Mouse (Mus musculus): ENCODE measurements around the gene Clcn7. TPM values are rescaled to one million over a fixed set of nuclear protein-coding genes. Genes with fewer than 3 reads are reported as not detected.

Gene Clcn7
- total and polyA plus RNA-seq, 3 experiments: 24.6 to 28.5 (median 25.4) TPM

DNA sequence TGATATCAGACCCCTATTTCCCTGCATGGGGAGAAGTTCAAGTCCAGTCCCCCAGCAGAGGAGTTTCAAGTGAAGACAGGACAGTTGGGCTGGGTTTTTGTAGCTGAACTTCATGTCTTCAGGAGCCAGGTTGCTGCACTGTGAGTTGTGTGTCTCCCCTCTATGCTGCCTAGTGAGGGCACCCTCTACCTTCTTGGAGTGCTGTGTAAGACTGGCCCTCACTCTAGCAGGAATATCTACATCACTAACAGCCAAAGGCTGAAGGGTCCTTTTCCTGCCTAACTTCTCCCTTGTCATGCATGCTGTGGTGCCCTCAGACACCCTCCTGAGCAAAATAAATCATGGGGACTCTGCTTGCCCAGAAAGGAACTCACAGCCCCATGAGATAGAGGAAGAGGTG, 50.0 kb downstream of the Clcn7 start:
- no peaks in the 10 kb centered on the region for H3K79me2 ChIP-seq (replicated peaks; ENCODE audit: control insufficient read depth, insufficient read depth, low read length)
- H3K4me3 ChIP-seq: no peak overlapping the region
- no peak overlapping the region for H3K9ac ChIP-seq (ENCODE audit: low read depth, low read length)
- intact Hi-C loops (cut with DNase I): loop anchor here (5.0 kb wide), 1 partner anchor 166 kb away; the partner anchor contains the start of genes Cramp1l and Ift140
- DNase-seq: no peak
- H3K36me3 ChIP-seq (ENCODE audit: control insufficient read depth, insufficient read depth, low read length): no peaks in the 10 kb centered on the region
- H3K27ac ChIP-seq: no peak overlapping the region
- TF ChIP-seq CTCF (IDR thresholded peaks at IDR 0.05): no peak
- H3K27me3 ChIP-seq (ENCODE audit: control insufficient read depth, insufficient read depth, low read length): no peaks in the 10 kb centered on the region
- H3K4me1 ChIP-seq (ENCODE audit: control insufficient read depth, insufficient read depth, low read length): peaks cover 5% of the 10 kb centered on the region

GRCm38 (mm10) chr17:25184129-25184691, 51.0 kb downstream of the Clcn7 start, which contains the start of gene BC003965:
TSS of gene BC003965 (plus strand) at chr17:25184554.
- under 1% methylated on average over 50 of the region's 50 CpGs for WGBS
- H3K79me2 ChIP-seq (replicated peaks; ENCODE audit: control insufficient read depth, insufficient read depth, low read length): 0 out of 2 replicates have a peak, but pooled peaks cover 2% of the 10 kb centered on the region

GRCm38 (mm10) chr17:25184961-25185360, 51.8 kb downstream of the Clcn7 start:
- H3K4me1 ChIP-seq (ENCODE audit: control insufficient read depth, insufficient read depth, low read length): peaks cover 7% of the 10 kb centered on the region
- peak overlapping the region; percentile 81 for H3K9ac ChIP-seq (ENCODE audit: low read depth, low read length)
- H3K36me3 ChIP-seq (ENCODE audit: control insufficient read depth, insufficient read depth, low read length): peaks cover 5% of the 10 kb centered on the region; the same call in 1 of the 2 replicates
- DNase-seq: no peak
- WGBS: 8% methylated on average over 17 of the region's 17 CpGs
- H3K4me3 ChIP-seq: peak overlapping the region; percentile 94
- 0 out of 2 replicates have a peak, but pooled peaks cover 2% of the 10 kb centered on the region for H3K79me2 ChIP-seq (replicated peaks; ENCODE audit: control insufficient read depth, insufficient read depth, low read length)
- H3K27me3 ChIP-seq (ENCODE audit: control insufficient read depth, insufficient read depth, low read length): no peaks in the 10 kb centered on the region
- intact Hi-C loops (cut with DNase I): loop anchor here (1.0 to 5.0 kb wide), 4 partner anchors 52 to 168 kb away; partner anchors contain the start of genes Clcn7, Cramp1l, Gnptg and Ift140
- no peak for TF ChIP-seq CTCF (IDR thresholded peaks at IDR 0.05)
- H3K27ac ChIP-seq: peak overlapping the region; percentile 98

More at GRCm38 (mm10) chr17:25184129-25184691, 51.0 kb downstream of the Clcn7 start, which contains the start of gene BC003965:
- Histone ChIP-seq H3K4me3 (peak within 1 kb of the TSS; percentile 94), H3K9ac (ENCODE audit: low read depth, low read length) (peak within 1 kb of the TSS; percentile 81), H3K36me3 (ENCODE audit: control insufficient read depth, insufficient read depth, low read length) (no peaks in the 10 kb centered on the region), H3K27me3 (ENCODE audit: control insufficient read depth, insufficient read depth, low read length) (no peaks in the 10 kb centered on the region), H3K27ac (peak within 1 kb of the TSS; percentile 98), H3K4me1 (ENCODE audit: control insufficient read depth, insufficient read depth, low read length) (peaks cover 5% of the 10 kb centered on the region)
- TF ChIP-seq EP300 (IDR thresholded peaks at IDR 0.05; ENCODE audit: insufficient read depth, low read depth, low read length) (peak; percentile 100), CTCF (IDR thresholded peaks at IDR 0.05) (no peak), POLR2A (IDR thresholded peaks at IDR 0.05; ENCODE audit: insufficient read depth, low read depth, low read length) (peak; percentile 98)
- intact Hi-C loops (cut with DNase I): loop anchor here (1.0 to 5.0 kb wide), 3 partner anchors 51 to 167 kb away; partner anchors contain the start of genes Clcn7, Cramp1l and Ift140
- peak; percentile 97 to 98 for DNase-seq

- Histone ChIP-seq H3K9ac (ENCODE audit: low read depth, low read length) (peak overlapping the region; percentile 97), H3K27me3 (ENCODE audit: control insufficient read depth, insufficient read depth, low read length) (no peaks in the 10 kb centered on the region), H3K27ac (peak overlapping the region; percentile 90), H3K79me2 (replicated peaks; ENCODE audit: control insufficient read depth, insufficient read depth, low read length) (peaks cover 4% of the 10 kb centered on the region; the same call in 1 of the 2 replicates), H3K36me3 (ENCODE audit: control insufficient read depth, insufficient read depth, low read length) (peaks cover 7% of the 10 kb centered on the region; the same call in 1 of the 2 replicates), H3K4me3 (peak overlapping the region; percentile 98), H3K4me1 (ENCODE audit: control insufficient read depth, insufficient read depth, low read length) (peaks cover 7% of the 10 kb centered on the region)
- WGBS: 7% methylated on average over 11 of the region's 11 CpGs
- intact Hi-C loops (cut with DNase I): loop anchor here (5.0 kb wide), 1 partner anchor 55 kb away; the partner anchor contains the start of genes Gnptg and Tsr3
- DNase-seq: no peak
- TF ChIP-seq CTCF (IDR thresholded peaks at IDR 0.05): no peak
Measured at GRCm38 (mm10) chr17:25187784-25188149, 54.6 kb downstream of the Clcn7 start.

GRCm38 (mm10) chr17:25188150-25189031, 55.2 kb downstream of the Clcn7 start, which contains the start of gene Unkl:
TSS of gene Unkl (plus strand) at chr17:25188397.
- intact Hi-C loops (cut with DNase I): loop anchor here (5.0 kb wide), 1 partner anchor 54 kb away; the partner anchor contains the start of genes Gnptg and Tsr3
- peak; percentile 84 to 87 for DNase-seq
- peaks cover 5% of the 10 kb centered on the region for H3K79me2 ChIP-seq (replicated peaks; ENCODE audit: control insufficient read depth, insufficient read depth, low read length)
- peak within 1 kb of the TSS; percentile 98 for H3K4me3 ChIP-seq
- peaks cover 7% of the 10 kb centered on the region for H3K4me1 ChIP-seq (ENCODE audit: control insufficient read depth, insufficient read depth, low read length)
- TF ChIP-seq POLR2A (IDR thresholded peaks at IDR 0.05; ENCODE audit: insufficient read depth, low read depth, low read length) (peak; percentile 50; the same call in 1 of the 2 replicates), CTCF (IDR thresholded peaks at IDR 0.05) (no peak), EP300 (IDR thresholded peaks at IDR 0.05; ENCODE audit: insufficient read depth, low read depth, low read length) (no peak)
- WGBS: under 1% methylated on average over 98 of the region's 104 CpGs
- H3K9ac ChIP-seq (ENCODE audit: low read depth, low read length): peak within 1 kb of the TSS; percentile 97
- peaks cover 7% of the 10 kb centered on the region; the same call in 1 of the 2 replicates for H3K36me3 ChIP-seq (ENCODE audit: control insufficient read depth, insufficient read depth, low read length)
- no peaks in the 10 kb centered on the region for H3K27me3 ChIP-seq (ENCODE audit: control insufficient read depth, insufficient read depth, low read length)
- H3K27ac ChIP-seq: peak within 1 kb of the TSS; percentile 90
